Mouse (Mus musculus) MEL (cell line): ENCODE results near the gene Arhgap29.

Source experiments
- BHLHE40 ChIP-seq: IDR thresholded peaks from 2 replicates; pipeline ENCODE4 v1.6.1; 2012; ENCODE audit warnings: low read depth, mild to moderate bottlenecking, inconsistent platforms, low read length, improper control_type of control experiment, borderline replicate concordance
- CHD2 ChIP-seq: IDR thresholded peaks from 2 replicates; pipeline ENCODE4 v1.6.1; 2011; ENCODE audit warnings: low read length, improper control_type of control experiment
- CTCF ChIP-seq, 3 experiments: IDR thresholded peaks in 2 of 3; conservative IDR thresholded peaks in 1 of 3; 2 replicates each; pipeline ENCODE4 v1.5.1; 2011 to 2012; ENCODE audit warnings: low read length in 3 of 3, low read depth in 2 of 3, mild to moderate bottlenecking in 2 of 3, improper control_type of control experiment in 1 of 3, inconsistent platforms in 1 of 3, mixed read lengths in 1 of 3, moderate library complexity in 1 of 3; ENCODE audit not compliant: control insufficient read depth in 1 of 3, insufficient read depth in 1 of 3, poor library complexity in 1 of 3, severe bottlenecking in 1 of 3
- EP300 ChIP-seq, 2 experiments: IDR thresholded peaks; 2 replicates each; pipeline ENCODE4 v1.6.1; 2011; ENCODE audit warnings: improper control_type of control experiment in 2 of 2, low read length in 2 of 2, low read depth in 1 of 2, mild to moderate bottlenecking in 1 of 2
- MAFK ChIP-seq: IDR thresholded peaks from 2 replicates; pipeline ENCODE4 v1.6.1; 2011; ENCODE audit warnings: low read depth, mild to moderate bottlenecking, low read length, improper control_type of control experiment, borderline replicate concordance
- MYC ChIP-seq: IDR thresholded peaks from 2 replicates; pipeline ENCODE4 v1.6.1; 2011; ENCODE audit warnings: low read depth, mild to moderate bottlenecking, low read length, improper control_type of control experiment, moderate library complexity
- NELFE ChIP-seq: IDR thresholded peaks from 2 replicates; pipeline ENCODE4 v1.6.1; 2011; ENCODE audit warnings: low read depth, low read length, improper control_type of control experiment
- NRF1 ChIP-seq: IDR thresholded peaks from 2 replicates; pipeline ENCODE4 v1.6.1; 2014; ENCODE audit warnings: low read depth, mild to moderate bottlenecking, inconsistent platforms, low read length, improper control_type of control experiment, moderate library complexity; ENCODE audit not compliant: poor library complexity, insufficient read depth, severe bottlenecking
- POLR2A ChIP-seq, 2 experiments: IDR thresholded peaks; 2 replicates each; pipeline ENCODE4 v1.6.1; 2011 to 2012; ENCODE audit warnings: low read length in 2 of 2, mild to moderate bottlenecking in 2 of 2, control low read depth in 1 of 2, improper control_type of control experiment in 1 of 2, low read depth in 1 of 2, moderate library complexity in 1 of 2; ENCODE audit not compliant: control insufficient read depth in 1 of 2, insufficient read depth in 1 of 2, poor library complexity in 1 of 2
- POLR2AphosphoS2 ChIP-seq: IDR thresholded peaks from 2 replicates; pipeline ENCODE4 v1.6.1; 2011; ENCODE audit warnings: low read length, improper control_type of control experiment
- POLR2AphosphoS5 ChIP-seq: IDR thresholded peaks from 2 replicates; pipeline ENCODE4 v1.6.1; 2012; ENCODE audit warnings: low read depth, borderline replicate concordance, mild to moderate bottlenecking, inconsistent platforms, low read length, moderate library complexity, mixed read lengths
- RCOR1 ChIP-seq: IDR thresholded peaks from 2 replicates; pipeline ENCODE4 v1.6.1; 2012; ENCODE audit warnings: low read depth, mild to moderate bottlenecking, inconsistent platforms, low read length, improper control_type of control experiment
- TAL1 ChIP-seq: IDR thresholded peaks from 2 replicates; pipeline ENCODE4 v1.6.1; 2012; ENCODE audit warnings: mild to moderate bottlenecking, inconsistent platforms, low read length, moderate library complexity, mixed read lengths

GRCm38 (mm10) chr3:121982450-121982849 lies 30.1 kb downstream of the Arhgap29 start:
- TF ChIP-seq POLR2A (IDR thresholded peaks at IDR 0.05; ENCODE audit: control insufficient read depth in 1 of 2, insufficient read depth in 1 of 2, low read depth in 1 of 2, low read length in 2 of 2, poor library complexity in 1 of 2) (no peak), CTCF (IDR thresholded peaks at IDR 0.05 in 2 of 3, conservative IDR thresholded peaks at IDR 0.05 in 1 of 3; ENCODE audit: control insufficient read depth in 1 of 3, insufficient read depth in 1 of 3, low read depth in 2 of 3, low read length in 3 of 3, poor library complexity in 1 of 3, severe bottlenecking in 1 of 3) (no peak), NELFE (no peak), TAL1 (no peak), MAFK (no peak), POLR2AphosphoS5 (no peak), EP300 (IDR thresholded peaks at IDR 0.05; ENCODE audit: low read depth in 1 of 2, low read length in 2 of 2) (no peak), MYC (no peak), POLR2AphosphoS2 (no peak), RCOR1 (no peak), NRF1 (no peak), CHD2 (no peak), BHLHE40 (no peak)
